Mouse (Mus musculus) neural tube, embryonic 15.5 days (tissue): ENCODE results near the gene Syt6. TPM values are rescaled to one million over a fixed set of nuclear protein-coding genes. Genes with fewer than 3 reads are reported as not detected.

ENCODE experiments used
- ATAC-seq: fragments of 200-750 bp; cut with Nextera tagmentation; 2 replicates; pipeline ENCODE4 v1.8.0; 2017; ENCODE audit warnings: mild to moderate bottlenecking, moderate TSS enrichment, moderate library complexity; ENCODE audit not compliant: low FRiP score
- H3K27ac ChIP-seq: fragments of 300-500 bp; sonication (generic); replicated peaks from 2 replicates; pipeline ENCODE4 v1.5.1; 2015; ENCODE audit warnings: mild to moderate bottlenecking, inconsistent platforms
- H3K27me3 ChIP-seq: fragments of 300-500 bp; sonication (generic); replicated peaks from 2 replicates; pipeline ENCODE4 v1.6.1; 2015; ENCODE audit warnings: inconsistent platforms
- H3K36me3 ChIP-seq: fragments of 300-500 bp; sonication (generic); 2 replicates; pipeline ENCODE4 v1.6.1; 2015; ENCODE audit warnings: inconsistent platforms
- H3K4me1 ChIP-seq: fragments of 300-500 bp; sonication (generic); 2 replicates; pipeline ENCODE4 v1.6.1; 2015; ENCODE audit warnings: inconsistent platforms
- H3K4me2 ChIP-seq: fragments of 300-500 bp; sonication (generic); 2 replicates; pipeline ENCODE4 v1.6.1; 2015; ENCODE audit warnings: inconsistent platforms, mild to moderate bottlenecking, moderate library complexity
- H3K4me3 ChIP-seq: fragments of 300-500 bp; sonication (generic); replicated peaks from 2 replicates; pipeline ENCODE4 v1.5.1; 2015; ENCODE audit warnings: mild to moderate bottlenecking, inconsistent platforms
- H3K9ac ChIP-seq: fragments of 300-500 bp; sonication (generic); replicated peaks from 2 replicates; pipeline ENCODE4 v1.6.1; 2015; ENCODE audit warnings: mild to moderate bottlenecking, inconsistent platforms
- H3K9me3 ChIP-seq: fragments of 300-500 bp; sonication (generic); replicated peaks from 2 replicates; pipeline ENCODE4 v1.6.1; 2016; ENCODE audit warnings: inconsistent platforms
- WGBS: fragments of 180-500 bp; shearing (Covaris S2); methylation state at CpG from one replicate; pipeline ENCODE4 v1.1.7; 2015; ENCODE audit warnings: mixed read lengths; 5-methylcytosine and 5-hydroxymethylcytosine counted together
- polyA plus RNA-seq: library from polyadenylated mRNA; unstranded; fragments of >200 nt; fragmentation: Nextera tagmentation; extraction: Ambion mirVana; gene quantifications from 2 replicates; pipeline ENCODE4 v1.2.1, GENCODE M21; 2015

Syt6 gene
- 11.8 and 14.1 TPM in 2 replicates for polyA plus RNA-seq

DNA sequence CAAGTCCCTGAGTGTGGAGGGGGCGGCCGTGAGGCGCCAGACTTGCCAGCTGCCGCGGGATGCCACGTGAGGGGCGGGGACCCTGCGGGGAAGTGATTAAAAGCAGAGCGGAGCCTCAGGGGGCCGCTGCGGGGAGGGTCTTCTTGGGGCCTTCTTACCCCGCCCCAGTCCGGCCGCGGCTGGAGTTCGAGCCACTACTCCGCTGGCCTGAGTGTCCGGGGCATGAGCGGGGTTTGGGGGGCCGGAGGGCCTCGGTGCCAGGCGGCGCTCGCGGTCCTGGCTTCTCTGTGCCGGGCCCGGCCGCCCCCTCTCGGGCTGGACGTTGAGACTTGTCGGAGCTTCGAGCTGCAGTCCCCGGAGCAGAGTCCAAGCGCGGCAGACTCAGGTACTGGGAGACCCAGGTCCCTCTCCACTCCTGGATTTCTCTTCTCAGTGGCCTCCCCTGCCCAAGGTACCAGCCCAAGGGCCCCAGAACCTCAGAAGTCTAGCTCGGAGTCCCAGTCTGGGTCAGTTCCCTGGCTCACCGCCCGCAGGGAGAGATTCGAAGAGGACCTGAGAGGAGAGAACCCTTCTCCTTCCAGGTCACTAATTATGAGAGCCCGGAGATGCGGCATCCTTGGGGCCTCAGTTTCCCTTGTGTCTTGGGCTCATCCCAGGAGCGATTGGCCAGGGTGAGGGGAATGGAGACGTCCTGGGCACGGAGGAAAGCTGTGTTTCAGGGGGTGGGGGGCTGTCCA is at the start of gene Syt6:
Syt6 (plus strand) TSS at position 76 of the 737 bp plus-strand sequence.
- Histone ChIP-seq H3K27me3 (peaks cover 21% of the 10 kb centered on the region), H3K9me3 (no peaks in the 10 kb centered on the region), H3K4me1 (peaks cover 52% of the 10 kb centered on the region), H3K27ac (0 out of 2 replicates have a peak within 1 kb of the TSS, but pooled peaks have one; percentile 38), H3K9ac (peak within 1 kb of the TSS; percentile 55), H3K36me3 (no peaks in the 10 kb centered on the region), H3K4me2 (peak within 1 kb of the TSS; percentile 97), H3K4me3 (peak within 1 kb of the TSS; percentile 56)
- ATAC-seq = peak; percentile 33
- WGBS = under 1% methylated on average over 44 of the region's 44 CpGs

DNA sequence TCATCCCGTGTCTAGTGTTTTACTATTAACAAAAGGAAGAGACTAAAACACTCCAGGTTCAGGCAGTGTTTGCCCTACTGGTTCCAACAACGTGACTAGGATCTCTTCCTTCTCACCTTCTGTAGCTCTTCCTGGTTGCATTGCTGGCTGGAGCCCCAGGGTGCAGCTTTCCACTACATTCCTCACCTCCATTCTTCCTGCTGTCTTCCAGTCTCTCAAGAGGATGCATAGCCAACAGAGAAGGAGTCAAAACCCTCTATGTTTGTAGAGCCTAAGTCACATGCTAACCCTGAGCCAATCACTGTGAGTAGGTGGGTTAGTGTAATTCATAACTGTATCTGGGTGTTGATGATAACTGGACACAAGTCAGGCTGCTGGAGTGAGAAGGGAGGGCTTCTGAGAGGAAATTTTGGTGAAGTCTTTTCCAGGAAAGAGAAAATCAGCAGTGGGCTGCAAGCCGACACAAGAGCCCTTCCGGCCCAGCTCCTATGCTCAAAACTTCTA is 48.8 kb upstream of the Syt6 start:
- ATAC-seq = no peak
- no peak overlapping the region for H3K9ac ChIP-seq
- no peak overlapping the region for H3K27ac ChIP-seq
- no peaks in the 10 kb centered on the region for H3K36me3 ChIP-seq
- H3K4me3 ChIP-seq = no peak overlapping the region
- no peaks in the 10 kb centered on the region for H3K4me1 ChIP-seq
- 86% methylated on average over 4 of the region's 4 CpGs for WGBS
- no peaks in the 10 kb centered on the region for H3K27me3 ChIP-seq
- H3K4me2 ChIP-seq = no peak overlapping the region
- H3K9me3 ChIP-seq = no peaks in the 10 kb centered on the region

DNA sequence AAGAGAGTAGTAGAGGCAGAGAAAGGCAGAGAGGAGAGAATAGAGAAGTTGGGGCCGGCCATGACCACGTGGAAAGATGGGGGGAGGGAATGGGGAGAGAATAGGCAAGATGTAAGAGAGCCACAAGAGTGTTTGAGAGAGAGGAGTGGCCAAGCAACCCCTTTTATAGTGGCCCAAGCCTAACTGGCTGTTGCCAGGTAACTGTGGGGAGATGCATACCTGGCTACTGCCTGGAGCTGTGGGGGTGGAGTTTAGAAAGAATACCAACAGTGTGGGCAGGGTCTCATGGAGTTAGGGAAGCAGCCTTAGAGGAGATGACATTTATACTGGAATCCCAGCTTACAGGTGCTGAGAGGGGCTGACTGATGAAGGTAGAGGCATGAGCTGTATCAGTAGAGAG is 48.2 kb upstream of the Syt6 start:
- Histone ChIP-seq H3K4me3 (no peak overlapping the region), H3K9ac (no peak overlapping the region), H3K27ac (no peak overlapping the region), H3K9me3 (no peaks in the 10 kb centered on the region), H3K27me3 (no peaks in the 10 kb centered on the region), H3K36me3 (no peaks in the 10 kb centered on the region), H3K4me1 (no peaks in the 10 kb centered on the region), H3K4me2 (no peak overlapping the region)
- no peak for ATAC-seq
- WGBS = 36% methylated on average over 2 of the region's 2 CpGs

DNA sequence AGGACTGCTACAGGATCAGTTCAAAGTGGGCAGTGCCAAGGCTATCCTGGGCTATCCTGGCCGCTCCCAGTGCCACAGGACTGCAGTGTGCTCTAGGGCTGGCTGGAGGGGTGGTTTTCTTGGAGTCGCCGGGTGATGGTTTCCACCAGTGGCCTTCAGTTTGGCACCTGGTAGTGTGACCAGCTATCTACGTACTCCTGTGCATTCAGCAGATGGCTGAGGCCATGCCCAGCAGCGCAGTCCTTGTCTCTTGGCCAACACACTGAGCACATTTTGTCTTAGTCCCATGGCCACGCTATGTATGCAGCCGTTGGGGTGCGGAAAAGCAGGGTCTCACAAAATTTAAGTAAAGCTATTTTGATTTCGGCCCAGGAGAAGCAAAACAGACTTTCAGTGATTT is 41.0 kb upstream of the Syt6 start:
- no peak overlapping the region for H3K4me3 ChIP-seq
- no peak overlapping the region for H3K9ac ChIP-seq
- H3K4me2 ChIP-seq = no peak overlapping the region
- no peak for ATAC-seq
- WGBS = 93% methylated on average over 9 of the region's 9 CpGs
- no peak overlapping the region for H3K27ac ChIP-seq
- H3K27me3 ChIP-seq = no peaks in the 10 kb centered on the region
- no peaks in the 10 kb centered on the region for H3K9me3 ChIP-seq
- peaks cover 7% of the 10 kb centered on the region; the same call in 1 of the 2 replicates for H3K4me1 ChIP-seq
- H3K36me3 ChIP-seq = no peaks in the 10 kb centered on the region

DNA sequence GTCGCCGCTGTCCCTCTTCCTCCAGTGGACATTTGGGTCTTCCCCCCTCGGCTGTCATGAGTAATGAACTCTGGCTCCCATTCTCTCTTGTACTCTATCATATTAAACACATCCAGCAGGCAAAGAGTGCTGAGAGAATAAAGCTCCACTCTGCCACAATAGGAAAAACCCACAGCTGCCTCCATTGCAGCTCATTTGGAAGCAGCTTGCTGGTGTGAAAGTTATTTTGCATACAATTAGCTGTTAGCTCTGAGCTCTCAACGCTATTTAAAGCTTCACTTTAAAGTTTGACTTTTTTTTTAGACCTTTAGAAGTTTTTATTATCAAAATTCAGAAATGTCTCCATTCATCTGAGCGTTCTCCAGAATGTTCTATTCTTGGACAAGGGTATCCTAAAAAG is 39.8 kb upstream of the Syt6 start:
- Histone ChIP-seq H3K9ac (no peak overlapping the region), H3K4me1 (peaks cover 13% of the 10 kb centered on the region; the same call in 1 of the 2 replicates), H3K27ac (no peak overlapping the region), H3K36me3 (no peaks in the 10 kb centered on the region), H3K27me3 (no peaks in the 10 kb centered on the region), H3K4me2 (no peak overlapping the region), H3K4me3 (no peak overlapping the region), H3K9me3 (no peaks in the 10 kb centered on the region)
- no peak for ATAC-seq
- WGBS = 41% methylated on average over 5 of the region's 5 CpGs

DNA sequence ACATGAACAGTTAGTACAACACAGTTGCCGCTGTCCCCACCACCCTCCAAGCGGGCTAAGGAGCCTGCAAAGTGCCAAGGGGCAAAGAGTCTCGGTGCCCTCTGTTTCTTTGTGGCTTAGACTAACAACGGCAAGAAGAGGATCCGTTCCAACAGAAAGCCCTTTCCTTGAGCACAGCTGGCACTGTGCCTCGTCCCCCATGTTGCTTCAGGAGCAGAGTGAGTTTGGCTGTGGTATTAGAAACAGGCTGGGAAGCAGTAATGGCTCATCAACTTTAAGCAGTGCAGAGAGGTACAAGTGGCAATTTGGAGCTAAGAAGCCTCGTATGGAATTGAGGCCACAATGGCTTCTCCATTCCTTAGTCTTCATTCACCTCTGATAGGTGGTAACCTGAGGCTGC is 35.9 kb upstream of the Syt6 start:
- no peaks in the 10 kb centered on the region for H3K27me3 ChIP-seq
- no peak overlapping the region for H3K4me3 ChIP-seq
- no peak overlapping the region for H3K27ac ChIP-seq
- no peaks in the 10 kb centered on the region for H3K36me3 ChIP-seq
- no peaks in the 10 kb centered on the region for H3K9me3 ChIP-seq
- 62% methylated on average over 7 of the region's 7 CpGs for WGBS
- no peak overlapping the region for H3K9ac ChIP-seq
- no peak for ATAC-seq
- H3K4me2 ChIP-seq = no peak overlapping the region; the same call in 1 of the 2 replicates
- peaks cover 13% of the 10 kb centered on the region; the same call in 1 of the 2 replicates for H3K4me1 ChIP-seq

DNA sequence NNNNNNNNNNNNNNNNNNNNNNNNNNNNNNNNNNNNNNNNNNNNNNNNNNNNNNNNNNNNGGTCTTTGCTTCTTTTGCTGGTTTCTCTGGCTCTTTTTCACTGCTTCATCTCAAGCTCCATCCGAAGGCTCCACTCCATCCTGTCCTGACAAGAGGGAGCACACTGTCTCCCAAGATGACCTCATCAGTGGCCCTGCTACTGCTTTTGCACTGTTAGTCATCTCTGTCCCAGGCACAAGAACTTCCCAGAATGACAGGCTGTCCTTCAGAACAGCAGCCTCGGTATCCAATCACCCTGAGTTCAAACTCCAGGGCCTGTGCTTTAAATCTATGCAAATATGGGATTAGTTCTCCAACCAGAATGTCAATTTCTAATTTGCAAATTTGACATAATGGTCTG is 28.9 kb upstream of the Syt6 start:
- no peak for ATAC-seq
- Histone ChIP-seq H3K27me3 (no peaks in the 10 kb centered on the region), H3K36me3 (no peaks in the 10 kb centered on the region), H3K27ac (no peak overlapping the region), H3K9me3 (no peaks in the 10 kb centered on the region), H3K4me3 (no peak overlapping the region), H3K4me1 (no peaks in the 10 kb centered on the region), H3K9ac (no peak overlapping the region), H3K4me2 (no peak overlapping the region)
- 51% methylated on average over 2 of the region's 2 CpGs for WGBS

DNA sequence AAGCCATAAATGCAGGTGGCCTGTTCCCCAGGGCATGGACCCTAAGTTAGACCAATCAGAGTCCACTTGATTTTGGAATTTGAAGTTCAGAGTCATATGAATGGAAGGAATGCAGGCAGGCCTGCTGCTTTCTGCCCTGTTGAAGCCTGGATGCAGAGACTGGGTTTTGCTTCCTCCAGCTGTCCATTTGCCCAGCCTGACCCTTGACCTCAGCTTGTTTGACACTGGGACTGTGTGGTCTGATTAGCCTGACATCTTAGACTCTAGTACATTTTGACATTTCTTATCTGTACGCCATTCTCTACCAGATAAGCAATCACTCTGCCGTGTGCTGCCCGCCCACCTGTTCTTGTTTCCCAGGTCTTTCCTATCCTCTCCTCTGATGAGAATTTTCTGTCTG is 28.4 kb upstream of the Syt6 start:
- H3K27me3 ChIP-seq = no peaks in the 10 kb centered on the region
- no peaks in the 10 kb centered on the region for H3K36me3 ChIP-seq
- H3K27ac ChIP-seq = no peak overlapping the region
- H3K9me3 ChIP-seq = no peaks in the 10 kb centered on the region
- ATAC-seq = no peak
- WGBS = 86% methylated on average over 3 of the region's 3 CpGs
- no peak overlapping the region for H3K4me3 ChIP-seq
- no peaks in the 10 kb centered on the region for H3K4me1 ChIP-seq
- H3K9ac ChIP-seq = no peak overlapping the region
- no peak overlapping the region for H3K4me2 ChIP-seq

DNA sequence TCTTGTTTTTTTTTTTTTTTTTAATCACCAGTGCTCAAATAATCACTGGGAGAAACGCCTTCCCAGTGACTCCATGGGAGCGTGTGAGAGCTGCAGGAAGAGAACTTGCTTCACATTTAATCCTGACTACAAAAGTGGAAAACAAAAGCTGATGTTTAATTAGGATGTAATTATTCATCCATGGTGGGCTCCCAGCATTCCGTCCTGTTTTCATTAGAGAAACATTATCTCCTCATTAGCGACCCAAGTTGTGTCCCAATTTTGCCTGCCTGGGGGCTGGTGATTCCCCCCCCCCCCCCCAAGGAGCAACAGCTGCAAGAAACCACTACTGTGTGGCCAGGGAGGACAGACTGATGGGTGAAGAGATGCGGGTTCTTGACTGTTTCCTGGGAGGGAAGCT is 24.8 kb upstream of the Syt6 start:
- no peak for ATAC-seq
- WGBS = 51% methylated on average over 5 of the region's 5 CpGs
- no peaks in the 10 kb centered on the region for H3K9me3 ChIP-seq

DNA sequence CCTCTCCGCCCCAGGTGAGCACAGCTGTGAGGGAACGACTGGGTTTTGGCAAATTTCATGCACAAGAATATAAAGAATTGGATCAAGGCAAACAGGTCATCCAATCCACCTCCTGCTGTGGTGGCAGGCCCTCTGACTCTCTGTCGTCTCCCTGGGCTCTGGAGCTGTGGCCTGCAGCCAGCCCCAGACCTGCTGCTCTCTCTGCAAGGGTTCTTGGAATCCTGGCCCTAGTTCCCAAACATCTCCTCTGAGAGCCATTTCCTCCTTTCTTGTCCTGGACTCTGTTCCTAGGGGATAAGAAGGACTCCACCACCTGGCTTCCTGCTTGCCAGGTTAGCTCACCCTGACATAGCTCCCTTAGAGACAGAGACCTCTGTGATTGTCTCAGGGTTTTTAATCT is 7.8 kb upstream of the Syt6 start:
- no peak for ATAC-seq
- Histone ChIP-seq H3K27ac (no peak overlapping the region), H3K9me3 (no peaks in the 10 kb centered on the region), H3K27me3 (no peaks in the 10 kb centered on the region), H3K36me3 (no peaks in the 10 kb centered on the region), H3K9ac (no peak overlapping the region), H3K4me2 (no peak overlapping the region), H3K4me1 (no peaks in the 10 kb centered on the region; the same call in 1 of the 2 replicates), H3K4me3 (no peak overlapping the region)
- 55% methylated on average over 3 of the region's 3 CpGs for WGBS

More for the DNA sequence above, 24.8 kb upstream of the Syt6 start:
- Histone ChIP-seq H3K4me2 (no peak overlapping the region), H3K36me3 (no peaks in the 10 kb centered on the region), H3K27me3 (no peaks in the 10 kb centered on the region), H3K9ac (no peak overlapping the region), H3K4me3 (no peak overlapping the region), H3K4me1 (no peaks in the 10 kb centered on the region), H3K27ac (no peak overlapping the region)

DNA sequence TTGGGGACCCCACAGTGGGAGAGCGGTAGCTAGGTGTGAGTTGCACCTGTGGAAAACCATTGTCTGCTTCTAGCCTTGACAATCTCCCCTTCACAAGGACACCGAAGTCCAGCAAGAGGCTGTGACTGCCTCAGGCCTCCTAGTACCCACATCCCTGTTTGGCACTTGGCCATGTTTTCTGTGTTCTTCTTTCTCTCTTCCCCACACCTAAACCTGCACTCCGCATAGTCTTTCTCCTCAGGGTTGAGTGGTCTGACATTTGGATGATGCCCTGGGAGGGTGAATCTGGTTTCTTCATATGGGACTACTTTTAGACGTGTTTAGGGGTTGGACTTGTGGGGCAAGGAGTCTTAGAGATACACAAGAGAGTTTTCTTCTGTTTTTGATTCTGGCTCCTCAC is 2.5 kb upstream of the Syt6 start:
- no peak for ATAC-seq
- no peak overlapping the region for H3K4me3 ChIP-seq
- 75% methylated on average over 4 of the region's 4 CpGs for WGBS
- H3K9ac ChIP-seq = no peak overlapping the region
- no peaks in the 10 kb centered on the region for H3K9me3 ChIP-seq
- H3K36me3 ChIP-seq = no peaks in the 10 kb centered on the region
- H3K4me1 ChIP-seq = peaks cover 46% of the 10 kb centered on the region
- no peak overlapping the region for H3K4me2 ChIP-seq
- no peak overlapping the region for H3K27ac ChIP-seq
- H3K27me3 ChIP-seq = peaks cover 21% of the 10 kb centered on the region

DNA sequence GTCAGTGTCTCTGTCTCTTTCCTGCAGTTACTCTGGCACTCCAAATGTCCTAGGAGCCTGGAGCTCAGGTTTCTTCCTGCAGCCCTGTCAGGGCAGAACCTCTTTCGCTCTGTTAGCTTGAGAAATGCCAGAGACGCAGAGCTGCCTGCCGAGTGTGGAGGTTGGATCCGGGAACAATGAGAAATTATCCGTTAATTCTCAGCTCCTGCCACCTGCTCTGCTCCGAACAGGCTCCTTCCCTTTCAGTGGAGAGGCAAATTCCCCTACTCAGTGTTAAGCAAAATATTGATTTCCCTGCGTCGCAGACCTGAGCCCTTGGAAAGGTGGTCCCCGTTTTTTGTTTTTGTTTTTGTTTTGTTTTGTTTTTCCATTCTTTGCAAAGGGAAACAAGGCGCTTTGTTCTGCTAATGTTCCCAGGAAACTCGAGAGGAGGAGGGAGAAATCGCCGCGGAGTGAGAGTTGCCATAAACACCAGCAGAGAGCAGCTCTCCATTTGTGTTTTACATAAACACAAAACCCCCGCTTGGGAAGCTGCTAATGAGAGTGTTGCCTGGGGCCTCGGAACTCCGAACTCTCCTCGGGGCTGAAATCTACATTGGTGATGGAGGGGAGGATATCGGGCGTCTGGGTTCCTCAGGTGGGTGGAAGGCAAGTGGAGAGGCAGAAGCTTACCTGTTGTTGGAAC is 1.8 kb upstream of the Syt6 start:
- no peaks in the 10 kb centered on the region for H3K9me3 ChIP-seq
- no peaks in the 10 kb centered on the region for H3K36me3 ChIP-seq
- H3K27ac ChIP-seq = no peak overlapping the region
- ATAC-seq = 0 out of 2 replicates have a peak, but pooled peaks have one; percentile 1
- under 1% methylated on average over 20 of the region's 20 CpGs for WGBS
- peak overlapping the region; percentile 21 for H3K4me3 ChIP-seq
- H3K4me1 ChIP-seq = peaks cover 46% of the 10 kb centered on the region
- H3K9ac ChIP-seq = 0 out of 2 replicates have a peak overlapping the region, but pooled peaks have one; percentile 18
- peak overlapping the region; percentile 97 for H3K4me2 ChIP-seq
- H3K27me3 ChIP-seq = peaks cover 21% of the 10 kb centered on the region
